Mouse (Mus musculus): ENCODE measurements around the gene Ddias. TPM values are rescaled to one million over a fixed set of nuclear protein-coding genes. Genes with fewer than 3 reads are reported as not detected.

Ddias gene
- total RNA-seq, 1 experiment: 37.8 TPM

DNA sequence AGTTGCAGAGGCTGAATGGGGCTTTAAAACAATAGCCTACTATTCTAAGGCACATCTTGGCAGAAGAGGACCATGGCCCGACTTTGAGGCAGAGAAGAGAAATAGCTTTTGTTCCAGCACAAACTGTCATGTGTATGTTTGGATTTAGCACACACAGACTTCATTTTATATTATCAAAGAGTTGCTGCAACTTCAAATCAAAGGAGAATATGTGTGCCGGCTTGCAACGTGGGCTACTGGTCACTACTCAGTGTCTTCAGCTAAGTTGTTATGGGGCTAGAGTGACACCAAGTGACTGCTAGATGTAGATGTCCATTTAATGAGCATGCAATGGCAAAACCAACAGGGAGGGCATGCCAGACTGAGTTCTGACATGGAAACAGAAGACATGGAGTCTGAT lies 46.1 kb downstream of the Ddias start:
- in situ Hi-C loops (cut with MboI; ENCODE audit: low sequenced_read_pairs in 2 of 2, unreplicated experiment in 2 of 2): no loop called here
- Histone ChIP-seq H3K4me1 (ENCODE audit: control insufficient read depth in 2 of 2, insufficient read depth in 2 of 2, low read length in 2 of 2, poor library complexity in 1 of 2) (no peaks in the 10 kb centered on the region), H3K36me3 (ENCODE audit: control insufficient read depth, insufficient read depth, low read length, poor library complexity, severe bottlenecking) (no peaks in the 10 kb centered on the region), H3K9ac (ENCODE audit: insufficient read depth, low read depth, low read length, poor library complexity, severe bottlenecking) (no peak overlapping the region), H3K27ac (ENCODE audit: insufficient read depth, low read depth, low read length, poor library complexity, severe bottlenecking) (no peak overlapping the region), H3K4me3 (ENCODE audit: insufficient read depth in 1 of 2, low read depth in 1 of 2, low read length in 2 of 2, poor library complexity in 1 of 2, severe bottlenecking in 1 of 2) (no peak overlapping the region), H3K9me3 (ENCODE audit: control insufficient read depth, insufficient read depth, low read depth, low read length) (no peaks in the 10 kb centered on the region)
- TF ChIP-seq HCFC1 (IDR thresholded peaks at IDR 0.05; ENCODE audit: borderline replicate concordance, insufficient read depth, low read length) (no peak), ZNF384 (IDR thresholded peaks at IDR 0.05; ENCODE audit: low read depth, low read length) (no peak), MAFK (IDR thresholded peaks at IDR 0.05; ENCODE audit: insufficient read depth, low read depth, low read length) (no peak), ZC3H11A (IDR thresholded peaks at IDR 0.05; ENCODE audit: borderline replicate concordance, low read depth, low read length) (no peak), CHD2 (IDR thresholded peaks at IDR 0.05; ENCODE audit: low read depth, low read length) (no peak)
- DNase-seq (ENCODE audit: low read depth, low spot score): no peak

- TF ChIP-seq ZC3H11A (IDR thresholded peaks at IDR 0.05; ENCODE audit: borderline replicate concordance, low read depth, low read length) (no peak), ZNF384 (IDR thresholded peaks at IDR 0.05; ENCODE audit: low read depth, low read length) (no peak), MAFK (IDR thresholded peaks at IDR 0.05; ENCODE audit: insufficient read depth, low read depth, low read length) (no peak), CHD2 (IDR thresholded peaks at IDR 0.05; ENCODE audit: low read depth, low read length) (no peak), HCFC1 (IDR thresholded peaks at IDR 0.05; ENCODE audit: borderline replicate concordance, insufficient read depth, low read length) (no peak)
- in situ Hi-C loops (cut with MboI; ENCODE audit: low sequenced_read_pairs in 2 of 2, unreplicated experiment in 2 of 2): no loop called here
- Histone ChIP-seq H3K9ac (ENCODE audit: insufficient read depth, low read depth, low read length, poor library complexity, severe bottlenecking) (no peak overlapping the region), H3K4me1 (ENCODE audit: control insufficient read depth in 2 of 2, insufficient read depth in 2 of 2, low read length in 2 of 2, poor library complexity in 1 of 2) (no peaks in the 10 kb centered on the region), H3K4me3 (ENCODE audit: insufficient read depth in 1 of 2, low read depth in 1 of 2, low read length in 2 of 2, poor library complexity in 1 of 2, severe bottlenecking in 1 of 2) (no peak overlapping the region), H3K27ac (ENCODE audit: insufficient read depth, low read depth, low read length, poor library complexity, severe bottlenecking) (no peak overlapping the region), H3K36me3 (ENCODE audit: control insufficient read depth, insufficient read depth, low read length, poor library complexity, severe bottlenecking) (no peaks in the 10 kb centered on the region), H3K9me3 (ENCODE audit: control insufficient read depth, insufficient read depth, low read depth, low read length) (no peaks in the 10 kb centered on the region)
- DNase-seq (ENCODE audit: low read depth, low spot score): no peak
Measured at GRCm38 (mm10) chr7:92826248-92826647, 47.8 kb downstream of the Ddias start.

DNA sequence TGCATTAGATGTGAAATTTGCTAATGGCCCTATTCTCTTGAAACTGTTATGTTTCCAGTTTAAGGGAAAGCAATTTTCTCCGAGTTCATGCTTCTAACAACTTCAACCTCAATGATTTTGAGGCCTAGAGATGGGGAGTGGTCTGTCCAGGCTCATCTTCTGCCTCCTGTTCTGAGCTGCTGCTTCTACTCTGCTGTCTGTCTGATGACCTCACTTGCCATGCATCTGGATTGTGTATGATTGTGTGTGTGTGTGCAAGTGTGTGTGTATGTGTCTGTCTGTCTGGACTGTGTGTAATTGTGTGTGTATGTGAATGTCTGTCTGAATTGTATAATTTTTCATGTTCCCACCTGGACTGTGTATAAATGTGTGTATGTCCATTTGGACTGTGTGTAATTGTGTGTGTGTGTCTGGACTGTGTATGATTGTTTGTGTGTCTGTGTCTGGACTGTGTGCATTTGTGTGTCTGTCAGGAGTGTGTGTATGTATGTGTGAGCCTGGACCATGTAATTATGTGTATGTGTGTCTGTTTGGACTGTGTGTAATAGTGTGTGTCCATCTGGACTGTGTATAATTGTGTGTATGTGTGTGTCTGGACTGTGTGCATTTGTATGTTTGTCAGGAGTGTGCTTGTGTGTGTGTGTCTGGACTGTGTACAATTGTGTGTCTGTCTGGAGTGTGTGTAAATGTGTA lies 51.5 kb downstream of the Ddias start:
- no peak overlapping the region for H3K4me3 ChIP-seq (ENCODE audit: insufficient read depth in 1 of 2, low read depth in 1 of 2, low read length in 2 of 2, poor library complexity in 1 of 2, severe bottlenecking in 1 of 2)
- TF ChIP-seq HCFC1 (IDR thresholded peaks at IDR 0.05; ENCODE audit: borderline replicate concordance, insufficient read depth, low read length) (no peak), CHD2 (IDR thresholded peaks at IDR 0.05; ENCODE audit: low read depth, low read length) (no peak), ZC3H11A (IDR thresholded peaks at IDR 0.05; ENCODE audit: borderline replicate concordance, low read depth, low read length) (no peak), MAFK (IDR thresholded peaks at IDR 0.05; ENCODE audit: insufficient read depth, low read depth, low read length) (no peak), ZNF384 (IDR thresholded peaks at IDR 0.05; ENCODE audit: low read depth, low read length) (no peak)
- in situ Hi-C loops (cut with MboI; ENCODE audit: low sequenced_read_pairs in 2 of 2, unreplicated experiment in 2 of 2): no loop called here
- H3K36me3 ChIP-seq (ENCODE audit: control insufficient read depth, insufficient read depth, low read length, poor library complexity, severe bottlenecking): no peaks in the 10 kb centered on the region
- H3K9me3 ChIP-seq (ENCODE audit: control insufficient read depth, insufficient read depth, low read depth, low read length): no peaks in the 10 kb centered on the region
- H3K27ac ChIP-seq (ENCODE audit: insufficient read depth, low read depth, low read length, poor library complexity, severe bottlenecking): no peak overlapping the region
- no peaks in the 10 kb centered on the region for H3K4me1 ChIP-seq (ENCODE audit: control insufficient read depth in 2 of 2, insufficient read depth in 2 of 2, low read length in 2 of 2, poor library complexity in 1 of 2)
- no peak overlapping the region for H3K9ac ChIP-seq (ENCODE audit: insufficient read depth, low read depth, low read length, poor library complexity, severe bottlenecking)
- DNase-seq (ENCODE audit: low read depth, low spot score): no peak

DNA sequence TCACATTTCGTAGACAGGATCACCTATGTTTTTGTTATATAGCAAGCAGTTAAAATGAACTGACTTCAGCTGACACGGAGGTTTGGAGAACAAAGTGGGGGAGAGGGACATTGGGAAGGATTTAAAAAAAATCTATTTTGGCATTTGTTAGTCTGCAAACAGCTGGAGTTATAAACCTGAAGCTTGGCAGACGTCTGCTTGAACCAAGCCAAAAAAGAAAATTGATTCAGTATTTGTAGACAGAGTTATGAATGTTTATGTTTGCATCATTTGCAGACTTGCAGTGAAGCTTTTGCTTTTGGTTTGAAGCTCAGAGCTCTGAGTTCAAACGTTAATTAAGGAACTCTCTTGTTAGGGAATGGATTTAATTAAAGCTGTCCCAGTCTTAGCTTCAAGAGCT lies 52.2 kb downstream of the Ddias start:
- no peaks in the 10 kb centered on the region for H3K9me3 ChIP-seq (ENCODE audit: control insufficient read depth, insufficient read depth, low read depth, low read length)
- in situ Hi-C loops (cut with MboI; ENCODE audit: low sequenced_read_pairs in 2 of 2, unreplicated experiment in 2 of 2): no loop called here
- no peaks in the 10 kb centered on the region for H3K36me3 ChIP-seq (ENCODE audit: control insufficient read depth, insufficient read depth, low read length, poor library complexity, severe bottlenecking)
- no peak overlapping the region for H3K4me3 ChIP-seq (ENCODE audit: insufficient read depth in 1 of 2, low read depth in 1 of 2, low read length in 2 of 2, poor library complexity in 1 of 2, severe bottlenecking in 1 of 2)
- H3K9ac ChIP-seq (ENCODE audit: insufficient read depth, low read depth, low read length, poor library complexity, severe bottlenecking): no peak overlapping the region
- H3K4me1 ChIP-seq (ENCODE audit: control insufficient read depth in 2 of 2, insufficient read depth in 2 of 2, low read length in 2 of 2, poor library complexity in 1 of 2): no peaks in the 10 kb centered on the region
- no peak overlapping the region for H3K27ac ChIP-seq (ENCODE audit: insufficient read depth, low read depth, low read length, poor library complexity, severe bottlenecking)
- TF ChIP-seq CHD2 (IDR thresholded peaks at IDR 0.05; ENCODE audit: low read depth, low read length) (no peak), ZNF384 (IDR thresholded peaks at IDR 0.05; ENCODE audit: low read depth, low read length) (no peak), MAFK (IDR thresholded peaks at IDR 0.05; ENCODE audit: insufficient read depth, low read depth, low read length) (no peak), HCFC1 (IDR thresholded peaks at IDR 0.05; ENCODE audit: borderline replicate concordance, insufficient read depth, low read length) (no peak), ZC3H11A (IDR thresholded peaks at IDR 0.05; ENCODE audit: borderline replicate concordance, low read depth, low read length) (no peak)
- no peak for DNase-seq (ENCODE audit: low read depth, low spot score)

Measured in ES-E14 (cell line).